Mouse (Mus musculus) c-Kit-negative CD71-positive TER-119-positive erythroid progenitor cells, embryonic 14.5 days (primary cell): ENCODE measurements around the gene Traf3ip2.

Experiments
- DNase-seq: peaks from one replicate; pipeline ENCODE4 v3.0.0-alpha.2; 2013; ENCODE audit warnings: low read depth, low spot score

Gene Traf3ip2

DNA sequence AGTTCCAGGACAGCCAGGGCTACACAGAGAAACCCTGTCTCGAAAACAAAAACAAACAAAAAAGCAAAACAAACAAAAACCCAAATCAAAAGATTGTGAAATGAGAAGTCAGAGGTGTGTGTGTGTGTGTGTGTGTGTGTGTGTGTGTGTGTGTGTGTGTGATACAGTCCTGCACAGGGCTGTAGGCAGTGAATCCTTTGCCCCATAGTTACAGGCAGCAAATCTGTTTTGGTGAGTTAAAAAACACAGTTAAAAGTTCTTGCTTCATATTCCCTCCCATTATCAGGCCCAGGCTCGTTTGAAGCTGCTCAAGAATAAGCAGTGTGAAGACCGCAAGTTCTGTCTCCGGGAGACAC is at the start of gene Traf3ip2:
TSS of gene Traf3ip2 (plus strand) at position 302 of the 356 bp plus-strand sequence.
- DNase-seq, result no peak

DNA sequence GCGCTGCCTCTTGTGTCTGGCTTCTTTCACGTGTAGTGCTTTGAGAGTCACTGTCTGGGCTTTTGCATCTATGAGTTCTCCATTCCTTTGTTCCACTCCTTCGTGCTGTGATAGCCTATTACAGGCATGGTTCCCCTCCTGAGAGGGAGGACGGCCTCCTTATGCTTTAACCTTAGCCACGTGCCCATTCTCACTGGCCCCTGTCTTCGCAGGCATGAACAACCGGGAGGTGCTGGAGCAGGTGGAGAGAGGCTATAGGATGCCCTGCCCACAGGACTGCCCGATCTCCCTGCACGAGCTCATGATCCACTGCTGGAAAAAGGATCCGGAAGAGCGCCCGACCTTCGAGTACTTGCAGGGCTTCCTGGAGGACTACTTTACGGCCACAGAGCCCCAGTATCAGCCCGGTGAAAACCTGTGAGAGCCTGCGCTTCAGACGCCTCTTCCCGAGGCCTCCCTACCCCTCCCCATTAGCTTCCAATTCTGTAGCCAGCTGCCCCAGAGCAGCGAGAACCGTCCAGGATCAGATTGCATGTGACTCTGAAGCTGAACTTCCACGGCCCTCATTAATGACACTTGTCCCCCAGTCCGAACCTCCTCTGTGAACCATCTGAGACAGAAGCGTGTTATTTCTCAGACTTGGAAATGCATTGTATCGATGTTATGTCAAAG is 49.0 kb upstream of the Traf3ip2 start:
- no peak for DNase-seq

DNA sequence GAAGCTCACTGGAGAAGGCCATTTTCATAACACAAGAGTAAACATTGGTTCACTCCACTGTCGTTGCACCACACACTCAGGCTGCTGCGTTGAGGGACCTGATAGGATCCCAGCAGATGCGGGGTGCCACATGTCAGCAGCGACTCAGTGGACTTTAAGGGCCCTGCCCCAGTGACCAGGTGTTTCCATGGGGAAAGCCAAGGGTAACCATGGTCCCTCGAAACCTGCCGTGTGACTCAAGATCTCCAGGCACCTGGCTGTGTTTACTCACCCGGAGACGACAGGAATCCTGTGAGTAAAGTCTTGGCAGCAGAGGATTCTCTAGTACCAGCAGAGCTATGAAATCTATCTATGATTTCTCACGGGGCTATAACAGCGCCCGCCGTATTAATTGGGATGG is 45.8 kb upstream of the Traf3ip2 start:
- DNase-seq, result no peak

DNA sequence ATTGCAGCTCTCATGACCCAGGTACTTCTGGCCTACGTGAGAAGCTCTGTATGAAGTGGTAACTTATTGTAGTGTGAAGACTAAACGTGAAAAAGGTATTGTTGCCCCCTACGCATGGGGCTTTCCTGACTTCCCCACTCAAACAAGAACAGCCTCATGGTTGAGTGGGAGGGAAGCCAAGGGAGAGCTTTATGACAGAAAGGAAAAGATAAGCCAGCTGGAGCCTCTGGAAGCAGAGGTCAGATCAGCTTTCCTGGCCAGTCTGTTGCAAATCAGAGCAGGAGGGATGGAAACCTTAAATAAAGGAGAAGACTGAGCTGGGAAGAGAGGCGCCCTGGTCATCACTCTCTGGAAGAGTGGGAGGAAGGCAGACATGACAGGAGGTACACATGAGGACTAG is 43.7 kb upstream of the Traf3ip2 start:
- no peak for DNase-seq

DNA sequence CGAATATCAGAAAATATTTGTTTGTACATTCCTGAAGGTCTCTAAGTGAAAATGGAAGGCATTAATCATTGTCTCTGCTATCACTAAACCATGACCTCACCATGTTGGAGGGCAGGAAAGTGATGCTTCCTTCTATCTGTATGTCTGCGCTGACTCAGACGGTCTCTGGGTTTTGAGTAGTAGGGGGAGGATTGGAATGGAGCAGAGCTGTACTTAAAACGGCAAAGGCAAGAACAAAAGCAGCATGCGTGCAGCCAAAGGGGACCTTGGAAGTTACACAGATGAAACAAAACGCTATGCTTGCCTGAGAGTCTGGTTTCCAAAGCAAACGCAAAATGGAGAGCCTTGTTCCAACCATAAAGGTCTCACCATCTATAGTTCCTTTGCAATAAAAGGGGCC is 41.7 kb upstream of the Traf3ip2 start:
- DNase-seq, result no peak

DNA sequence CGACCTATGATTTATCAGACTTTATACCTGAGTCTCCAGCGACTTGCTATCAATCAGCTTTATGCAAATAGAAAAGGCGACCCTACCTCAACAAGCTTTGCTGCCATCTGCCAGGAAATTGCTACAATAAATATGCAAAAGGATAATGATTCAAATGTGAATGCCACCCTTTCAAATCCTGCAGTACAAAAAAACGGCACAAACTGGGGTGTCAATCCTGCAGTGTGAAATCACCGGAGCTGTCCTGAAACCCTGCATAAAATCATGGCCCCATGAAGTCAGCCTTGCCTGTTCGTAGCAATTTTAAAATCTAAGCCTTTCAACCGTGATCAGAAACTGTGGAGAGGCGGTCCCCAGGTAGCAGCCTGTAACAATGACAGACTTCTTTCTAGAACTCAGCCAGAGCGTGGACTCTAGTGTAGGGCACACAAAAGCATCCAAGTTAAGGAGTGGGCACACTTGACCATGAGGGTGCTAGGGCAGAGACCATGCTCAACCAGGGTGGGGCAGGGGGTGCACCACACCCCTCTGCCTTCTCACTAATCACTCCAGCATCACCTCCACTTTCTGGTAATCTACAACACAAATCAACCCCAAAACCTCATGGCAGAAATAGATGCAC is 40.6 kb upstream of the Traf3ip2 start:
- no peak for DNase-seq

DNA sequence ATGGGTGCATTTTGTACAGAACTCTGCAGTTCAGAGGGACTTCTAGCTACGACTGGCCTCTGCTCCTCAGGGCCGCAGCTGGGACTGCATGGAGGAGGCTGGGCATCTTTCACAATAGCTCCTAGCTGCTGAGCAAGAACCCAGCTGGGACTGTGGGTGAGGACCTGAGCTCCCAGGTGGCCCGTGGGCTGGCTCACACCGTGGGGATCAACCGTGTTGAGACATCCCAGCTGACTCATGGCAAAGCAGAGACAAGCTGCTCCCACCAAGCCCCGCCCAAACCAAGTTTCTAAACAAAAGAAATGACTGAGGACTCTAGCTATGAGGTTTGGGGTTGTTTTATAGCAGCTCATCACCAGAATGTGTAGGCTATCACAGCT is 40.1 kb upstream of the Traf3ip2 start:
- no peak for DNase-seq

DNA sequence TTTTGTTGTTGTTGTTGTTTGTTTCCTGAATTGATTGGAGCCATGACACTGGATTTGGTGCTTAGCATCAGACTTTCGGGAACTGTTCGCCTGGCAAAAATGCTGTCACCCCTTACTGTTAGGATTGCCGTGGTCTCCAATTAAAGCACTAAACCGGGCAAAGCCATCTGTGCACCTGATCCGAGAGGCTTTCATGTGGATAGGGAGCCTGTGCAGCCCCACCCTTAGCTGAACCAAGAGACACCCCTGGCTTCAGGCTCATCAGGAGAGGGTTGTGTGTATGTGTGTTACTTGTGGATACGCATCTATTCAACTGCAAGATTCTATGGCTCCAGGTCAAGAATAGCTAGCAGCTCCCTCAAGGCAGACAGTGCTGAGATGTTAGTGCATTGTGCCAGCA is 36.3 kb upstream of the Traf3ip2 start:
- no peak for DNase-seq

DNA sequence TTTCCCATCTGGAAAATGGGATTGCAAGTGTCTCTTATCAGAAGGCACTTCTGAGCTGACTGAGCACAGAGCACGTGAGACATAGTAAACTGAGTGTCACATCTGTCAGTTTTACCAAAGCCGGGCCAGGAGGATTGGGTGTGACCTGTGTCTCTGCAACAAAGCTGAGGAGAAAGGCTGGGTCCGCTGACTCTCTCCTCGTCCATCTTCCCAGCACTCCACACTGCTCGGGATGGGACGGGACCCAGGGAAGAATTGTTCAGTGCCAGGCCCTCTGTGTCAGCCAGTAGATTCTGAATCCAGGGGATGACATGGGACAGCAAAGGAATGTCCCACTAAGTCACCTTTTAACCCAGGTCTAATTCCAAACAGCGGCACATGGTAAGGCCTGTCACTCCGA is 32.3 kb upstream of the Traf3ip2 start:
- no peak for DNase-seq

DNA sequence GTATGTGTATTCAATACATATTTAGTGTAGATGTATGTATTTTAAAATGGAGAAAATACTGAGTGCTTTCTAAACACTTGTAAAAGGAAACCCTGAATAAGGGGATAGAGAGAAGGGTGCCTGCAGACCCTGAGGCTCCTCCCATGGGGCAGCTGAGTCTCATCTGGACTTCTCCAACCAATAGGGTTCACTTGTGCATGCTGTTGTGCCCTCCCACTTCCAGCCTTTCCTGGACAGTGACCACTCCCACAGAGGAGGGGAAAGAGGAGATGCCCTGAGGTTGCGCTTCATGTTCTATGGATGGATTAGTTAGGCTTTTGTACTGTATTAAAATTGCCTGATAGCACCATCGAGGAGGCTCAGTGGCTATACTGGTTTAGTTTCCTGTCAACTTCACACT is 30.3 kb upstream of the Traf3ip2 start:
- no peak for DNase-seq

DNA sequence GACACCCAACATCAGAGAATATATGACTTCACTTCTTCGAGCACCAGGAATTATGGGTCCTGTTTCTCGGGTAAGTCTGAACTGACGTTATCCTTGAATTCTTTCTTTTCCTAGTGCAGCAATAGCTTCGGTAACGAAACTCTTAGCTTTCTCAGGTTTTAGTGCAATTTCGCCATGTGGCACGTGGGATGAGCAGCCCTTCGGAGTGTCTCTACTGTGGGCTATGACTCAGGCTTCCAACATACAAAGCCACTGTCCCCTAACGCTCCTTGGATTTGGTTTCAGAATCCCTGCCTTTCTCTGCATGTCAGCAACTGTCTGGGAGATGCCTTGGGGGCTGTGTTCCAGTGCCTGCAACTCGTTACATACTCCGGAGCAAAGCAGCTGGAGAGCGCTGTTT is 29.0 kb upstream of the Traf3ip2 start:
- DNase-seq, result no peak

DNA sequence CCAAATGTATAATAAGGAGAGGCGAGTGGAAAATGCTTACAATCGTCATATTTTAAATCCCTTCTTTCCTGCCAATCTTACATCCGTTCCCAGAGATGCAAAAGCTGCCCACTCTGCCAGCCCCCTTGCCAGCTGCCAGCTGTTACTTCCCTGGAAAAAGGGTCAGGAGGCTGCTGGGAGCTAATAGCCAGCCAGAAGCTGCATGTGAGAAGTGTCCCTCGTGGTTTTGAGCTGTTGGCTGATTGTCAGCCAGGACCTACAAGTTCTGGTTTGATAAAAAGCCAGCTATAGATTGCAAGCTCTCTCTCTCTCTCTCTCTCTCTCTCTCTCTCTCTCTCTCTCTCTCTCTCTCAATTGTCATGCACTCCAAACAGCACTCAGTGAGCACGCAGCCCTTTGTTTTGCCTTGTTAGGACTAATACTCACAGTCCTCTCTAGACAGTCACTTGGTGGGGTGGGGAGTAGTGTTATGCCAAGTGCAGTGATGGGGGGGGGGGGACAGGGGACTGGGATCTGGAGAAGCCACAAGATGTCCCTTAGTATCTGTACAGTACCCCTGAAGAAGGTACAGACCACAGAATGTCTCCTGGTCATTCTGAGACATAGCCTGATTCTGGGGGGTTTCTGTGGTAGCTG is 25.3 kb upstream of the Traf3ip2 start:
- DNase-seq, result no peak

DNA sequence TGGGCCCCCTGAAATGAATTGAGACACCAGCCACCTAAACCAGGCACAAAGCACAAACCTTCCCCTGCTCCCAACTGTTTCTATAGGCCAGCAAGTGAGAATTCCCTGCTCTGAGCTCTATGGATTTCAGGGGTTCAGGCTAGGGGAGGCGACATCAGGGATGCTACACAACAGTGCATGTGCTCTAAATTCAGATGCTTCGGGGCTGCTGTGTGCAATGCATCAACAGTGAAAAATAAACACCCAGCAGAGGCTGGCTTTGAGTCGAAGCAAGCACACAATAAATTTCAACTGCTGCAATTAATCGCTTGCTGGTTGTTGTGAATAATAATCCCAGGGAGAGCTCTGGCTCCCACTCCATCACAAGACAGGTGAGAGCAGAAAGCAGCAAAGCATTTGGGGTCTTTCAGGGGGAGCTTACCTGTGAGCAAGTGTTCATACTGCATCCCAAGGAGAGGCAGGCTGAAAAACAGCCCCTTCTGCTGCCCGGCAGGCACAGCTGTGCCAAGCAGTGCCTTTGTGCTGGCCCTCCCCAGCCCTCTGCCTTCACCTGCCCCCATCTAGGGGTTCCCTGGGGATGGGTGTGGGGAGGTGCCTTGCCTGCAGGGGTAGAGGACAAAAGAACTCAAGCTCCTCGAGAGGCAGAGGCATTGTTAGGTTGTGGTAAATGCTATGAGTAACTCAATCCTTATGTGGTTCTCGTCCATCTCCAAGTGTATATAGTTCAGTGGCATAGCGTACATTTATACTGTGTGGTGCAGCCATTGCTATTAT is 24.6 kb upstream of the Traf3ip2 start:
- DNase-seq, result no peak

DNA sequence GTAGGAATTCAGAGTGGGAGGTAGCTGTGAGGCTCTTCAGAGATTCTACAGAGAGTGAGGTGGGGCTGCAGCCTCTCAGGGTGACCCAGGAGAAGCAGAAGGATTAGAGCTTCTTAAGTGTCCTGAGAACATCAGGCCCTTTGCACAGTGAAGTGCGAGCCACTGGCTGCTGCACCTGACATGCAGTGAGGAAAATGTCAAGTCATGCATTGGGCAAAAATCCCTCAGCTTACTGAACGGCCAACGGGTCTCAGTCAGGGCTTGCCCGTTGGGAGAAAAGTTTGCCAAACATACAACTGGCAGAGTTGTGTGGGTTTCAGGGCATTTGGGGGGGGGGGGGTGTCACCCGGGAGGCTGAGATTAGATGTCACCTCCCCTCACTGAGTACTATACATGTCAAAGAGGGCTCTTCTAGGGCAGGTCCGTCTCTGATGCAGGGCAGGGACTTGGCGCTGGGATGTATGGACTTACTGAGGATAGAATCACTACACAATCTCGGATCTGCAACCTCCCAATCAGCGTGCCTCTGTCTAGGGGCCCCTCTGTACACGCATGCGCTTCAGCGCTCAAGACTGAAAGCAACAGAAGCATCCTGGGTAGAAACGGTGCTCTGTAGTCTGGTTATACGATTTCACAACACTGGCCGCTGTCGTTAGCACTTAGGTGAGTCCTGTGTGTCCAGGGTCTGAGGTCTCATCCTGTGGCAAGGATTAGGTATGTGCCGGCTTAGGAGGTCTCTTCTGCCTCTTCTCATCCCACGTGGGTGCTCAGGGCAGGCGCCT is 22.8 kb upstream of the Traf3ip2 start:
- no peak for DNase-seq

DNA sequence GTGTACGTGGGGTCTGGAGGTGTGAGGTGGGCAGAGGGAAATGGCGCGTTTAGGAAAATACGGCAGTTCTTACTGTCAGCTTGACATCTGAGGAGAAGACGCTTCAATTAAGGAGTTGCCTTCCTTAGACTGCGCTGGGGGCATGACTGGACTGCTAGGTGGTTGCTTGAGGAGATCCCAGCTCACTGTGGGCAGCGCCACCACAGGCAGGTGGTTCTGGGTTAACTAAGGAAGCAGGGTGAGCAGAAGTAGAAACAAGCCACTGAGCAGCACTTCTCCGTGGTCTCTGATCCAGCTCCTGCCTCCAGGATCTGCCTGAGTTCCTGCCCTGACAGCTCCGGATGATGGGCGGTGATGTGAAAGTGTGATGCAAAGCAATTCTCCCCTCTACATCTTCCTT is 22.1 kb upstream of the Traf3ip2 start:
- DNase-seq, result no peak

DNA sequence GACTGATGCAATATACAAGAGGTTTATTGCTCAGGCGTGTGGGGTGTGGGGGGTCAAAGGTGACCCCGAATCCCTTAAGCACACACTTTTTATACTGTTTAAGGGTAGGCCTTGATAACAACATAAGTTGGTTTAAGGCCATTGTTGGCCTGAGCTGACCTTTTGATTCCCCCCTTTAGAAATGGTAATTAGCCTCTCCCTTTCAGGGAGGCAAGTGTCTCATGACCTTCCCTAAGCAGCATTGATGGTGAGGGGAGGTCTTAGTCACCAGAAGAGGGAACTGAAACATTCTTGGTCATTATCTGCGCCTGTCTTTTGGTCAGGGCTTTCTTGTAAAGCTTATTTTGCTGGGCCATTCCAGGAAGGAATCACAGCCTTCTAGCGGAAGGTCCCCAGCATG is 20.2 kb upstream of the Traf3ip2 start:
- DNase-seq, result no peak

DNA sequence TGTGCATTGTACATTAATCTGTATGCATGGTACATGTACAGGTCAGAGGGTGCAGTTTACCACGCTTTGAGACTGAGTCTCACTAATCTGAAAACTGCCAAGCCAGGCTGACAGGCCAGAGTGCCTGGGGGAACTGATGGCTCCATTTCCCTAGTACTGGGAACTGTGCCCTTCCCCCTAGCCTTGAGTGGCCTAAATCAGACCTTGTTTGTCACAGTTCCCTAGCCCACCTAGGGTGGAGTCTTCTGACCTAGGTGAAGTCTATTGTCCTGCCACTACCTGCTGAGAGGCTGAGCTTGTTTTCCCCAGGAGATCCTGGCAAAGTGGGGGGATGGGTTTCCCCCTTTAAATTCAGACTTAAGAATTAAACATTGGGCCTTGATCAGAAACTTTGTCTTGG is 18.0 kb upstream of the Traf3ip2 start:
- no peak for DNase-seq

DNA sequence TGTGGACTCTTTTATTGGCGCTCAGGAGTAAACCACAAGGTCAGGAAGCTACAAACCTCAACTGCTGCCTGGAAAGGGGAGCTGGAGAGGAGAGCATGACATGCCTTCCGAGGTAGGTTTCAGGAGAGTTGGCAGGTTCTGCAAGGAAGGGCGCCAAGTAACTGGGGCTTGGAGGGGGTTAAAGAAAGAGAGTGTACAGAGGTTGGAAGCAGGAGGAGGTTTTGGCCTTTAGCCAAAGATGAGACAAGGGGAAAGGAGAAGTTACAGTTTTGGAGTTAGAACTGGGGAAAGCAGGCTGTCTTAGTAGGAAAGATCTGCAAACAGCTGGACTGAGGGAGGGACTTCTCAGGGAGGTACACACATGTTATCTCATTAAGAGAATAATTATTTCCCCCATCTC is 16.9 kb upstream of the Traf3ip2 start:
- DNase-seq, result no peak

DNA sequence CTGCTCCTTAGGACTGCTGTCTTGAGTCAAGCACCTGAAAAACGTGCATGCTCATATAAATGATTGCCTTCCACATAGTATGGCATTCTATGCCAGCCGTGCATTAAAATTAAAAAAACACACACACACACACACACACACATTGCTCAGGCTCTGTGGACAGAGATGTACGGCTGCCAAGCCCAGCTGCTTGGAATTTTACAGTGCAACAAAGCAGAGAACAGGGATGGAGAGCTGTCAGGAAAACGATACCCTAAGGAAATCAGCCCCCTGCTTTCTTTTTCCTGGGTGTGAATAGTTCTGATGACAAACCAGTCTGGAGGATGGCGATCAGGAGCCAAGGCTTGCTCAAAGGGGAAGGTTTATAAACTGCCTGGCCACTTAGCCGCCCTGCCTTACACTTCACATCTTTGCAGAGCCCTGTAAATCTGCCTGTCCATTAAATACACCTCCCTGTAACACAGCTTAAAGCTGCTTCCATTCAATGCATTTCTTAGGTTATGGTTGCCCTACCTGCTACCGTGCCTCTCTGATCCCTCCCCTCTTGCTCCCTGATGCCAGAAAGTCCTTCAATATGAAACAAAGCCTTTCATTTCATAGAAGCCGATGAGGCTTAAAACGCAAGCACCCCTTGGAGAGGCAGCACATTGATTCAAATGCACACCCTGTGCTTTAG is 15.5 kb upstream of the Traf3ip2 start:
- no peak for DNase-seq

DNA sequence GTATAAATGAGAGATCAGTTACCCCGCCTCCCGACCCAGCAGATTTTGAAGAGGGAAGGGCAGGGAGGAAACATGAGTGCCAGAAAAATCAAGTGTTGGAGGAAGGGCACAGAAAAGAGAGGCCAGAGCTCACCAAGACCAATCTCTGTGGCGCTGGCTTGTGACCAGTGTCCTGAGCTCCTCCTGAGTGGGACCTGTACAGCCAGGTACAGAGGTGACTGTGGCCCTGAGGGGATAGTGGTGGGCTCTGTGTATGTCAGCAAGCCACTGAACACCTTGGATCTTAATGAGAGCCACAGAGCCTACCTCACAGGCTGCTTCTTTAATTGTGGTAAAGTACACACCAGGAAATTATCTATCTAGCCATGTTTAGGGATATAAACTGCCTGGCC is 14.9 kb upstream of the Traf3ip2 start:
- no peak for DNase-seq

DNA sequence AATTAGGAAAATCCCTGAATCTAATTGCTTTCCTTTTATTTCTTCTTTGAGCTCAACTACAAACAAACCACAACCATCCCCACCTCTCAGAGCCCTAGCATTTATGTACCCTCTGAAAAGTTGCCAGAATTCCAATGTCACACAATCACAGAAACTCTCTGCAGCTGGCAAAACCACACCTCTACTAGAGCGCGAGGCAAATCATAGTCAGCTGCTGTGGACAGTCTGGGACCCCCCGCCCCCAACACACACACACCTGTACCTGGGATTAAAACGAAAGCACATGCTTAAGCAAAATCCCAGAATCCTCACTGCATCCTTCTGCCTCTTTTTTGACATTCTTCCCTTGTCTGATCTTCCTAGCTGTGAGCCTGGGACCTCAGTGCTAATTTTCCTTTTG is 13.1 kb upstream of the Traf3ip2 start:
- DNase-seq, result no peak
